Mouse (Mus musculus) stomach, postnatal 0 days (tissue): ENCODE data around the gene 2210016L21Rik.

Source experiments
- CTCF ChIP-seq: IDR thresholded peaks from 2 replicates; pipeline ENCODE4 v1.5.1; 2016; ENCODE audit warnings: antibody characterized with exemption, low read depth, mild to moderate bottlenecking, moderate library complexity
- EP300 ChIP-seq: optimal IDR thresholded peaks from 2 replicates; pipeline ENCODE3; 2016; ENCODE audit warnings: antibody characterized with exemption

- TF ChIP-seq EP300 (no peak), CTCF (peak; percentile 64)
Observed at GRCm38 (mm10) chr5:114921551-114922365, 20.2 kb upstream of the 2210016L21Rik start.
